ENCODE assay signal across 13 mouse cellular contexts in the genomic region with DNA sequence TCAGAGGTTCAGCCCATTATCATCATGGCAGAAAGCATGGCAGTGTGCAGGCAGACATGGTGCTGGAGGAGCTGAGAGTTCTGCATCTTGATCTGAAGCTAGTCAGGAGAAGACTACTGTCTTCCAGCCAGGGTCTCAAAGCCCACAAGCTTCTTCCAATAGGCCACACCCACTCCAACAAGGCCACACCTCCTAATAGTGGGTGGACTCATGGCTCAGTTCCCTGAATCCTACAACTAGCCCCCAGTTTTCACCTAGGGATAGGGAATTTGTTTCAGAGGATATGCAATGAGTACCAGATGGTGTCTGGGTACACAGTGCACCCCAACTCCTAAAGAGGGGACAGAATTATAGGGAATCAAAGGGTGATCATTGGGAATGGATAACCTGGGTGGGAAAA.
"Had no signal": no experiment of that assay in that cellular context is flagged by ENCODE, and none has a peak within 500 bp of the region (broad histone marks: within the 10 kb centered on the region; RNA-seq: fewer than 3 reads in every experiment).

No protein-coding gene starts in this region.

- H3K36me3 ChIP-seq: midbrain, embryonic 10.5 days; midbrain, embryonic 12.5 days; neural tube, embryonic 12.5 days had no signal

- H3K4me3 ChIP-seq: midbrain, embryonic 10.5 days; midbrain, embryonic 12.5 days; neural tube, embryonic 12.5 days had no signal

- H3K27me3 ChIP-seq: midbrain, embryonic 12.5 days; neural tube, embryonic 12.5 days had no signal

- H3K27ac ChIP-seq: liver, embryonic 14.5 days; midbrain, embryonic 10.5 days; midbrain, embryonic 12.5 days; neural tube, embryonic 12.5 days had no signal

- DNase-seq: lung, embryonic 14.5 days; lung, postnatal 4 days; midbrain, embryonic 14.5 days; right cerebral cortex, postnatal 14 days; right cerebral cortex, postnatal 4 days; spleen, adult 18-20 months; thymus, adult 18-20 months; thymus, postnatal 14 days; thymus, postnatal 36 days had no signal
